Mouse (Mus musculus) ovary, postnatal 14 days (tissue): ENCODE measurements around the gene Pafah1b2.
A peak's percentile ranks its signal among the peaks of the same experiment; 100 is the strongest.

Source experiments
- DNase-seq: peaks from one replicate; pipeline ENCODE4 v3.0.0; 2022; ENCODE audit warnings: low spot score

Pafah1b2 gene

DNA sequence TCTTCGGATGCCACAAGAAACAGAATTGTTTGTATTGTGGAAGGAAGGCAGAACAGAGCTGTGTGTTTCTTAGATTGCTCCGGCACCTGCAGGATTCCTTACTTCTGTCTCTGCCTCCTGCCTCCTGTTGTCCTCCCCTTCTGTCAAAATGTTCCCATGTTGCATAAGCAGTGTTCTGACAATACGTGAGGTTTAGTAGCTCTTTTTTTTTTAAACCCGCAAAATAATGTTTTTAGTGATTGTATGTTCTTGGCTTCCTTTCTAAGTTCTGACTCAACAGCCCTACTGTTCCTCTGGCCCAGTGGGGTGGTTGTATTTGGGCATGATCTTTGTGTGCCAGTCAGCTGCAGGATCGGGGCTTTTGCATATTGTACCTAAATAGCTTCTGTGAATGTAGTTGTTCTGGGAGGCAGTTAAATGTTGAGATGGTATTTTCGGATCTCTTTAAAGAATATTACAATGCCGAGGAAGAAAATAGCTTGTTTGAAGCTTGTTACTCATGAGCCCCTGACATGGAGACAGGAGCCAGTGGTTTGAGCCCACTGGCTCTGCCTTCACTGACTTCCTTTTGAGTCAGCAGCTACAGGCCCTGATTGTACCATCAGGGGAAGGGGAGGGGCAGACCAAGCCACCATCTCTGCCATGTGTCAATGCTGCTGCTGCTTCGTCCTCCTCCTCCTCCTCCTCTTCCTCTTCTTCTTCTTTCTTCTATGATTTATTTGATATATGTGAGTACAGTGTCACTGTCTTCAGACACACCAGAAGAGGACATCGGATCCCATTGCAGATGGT, 13.8 kb upstream of the Pafah1b2 start:
- no peak for DNase-seq

DNA sequence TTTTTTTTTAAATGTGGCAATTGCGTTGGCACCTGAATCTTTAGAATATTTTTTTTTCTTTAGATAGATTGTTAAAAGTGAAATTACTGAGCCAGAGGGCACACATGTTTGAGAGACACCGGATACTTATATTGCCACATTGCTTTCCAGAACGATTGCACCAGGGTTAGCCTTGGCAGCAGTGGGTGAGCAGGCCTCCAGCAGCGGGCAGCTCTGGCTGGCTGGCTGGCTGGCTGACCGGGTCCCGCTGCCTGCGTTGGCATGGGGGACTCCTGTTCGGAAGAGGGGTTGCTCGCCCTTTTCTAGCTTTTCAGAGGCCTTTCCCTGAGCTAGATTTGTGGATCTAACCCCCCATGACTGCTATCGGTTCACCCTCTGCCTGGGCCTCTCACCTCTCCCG, 11.1 kb upstream of the Pafah1b2 start:
- no peak for DNase-seq

DNA sequence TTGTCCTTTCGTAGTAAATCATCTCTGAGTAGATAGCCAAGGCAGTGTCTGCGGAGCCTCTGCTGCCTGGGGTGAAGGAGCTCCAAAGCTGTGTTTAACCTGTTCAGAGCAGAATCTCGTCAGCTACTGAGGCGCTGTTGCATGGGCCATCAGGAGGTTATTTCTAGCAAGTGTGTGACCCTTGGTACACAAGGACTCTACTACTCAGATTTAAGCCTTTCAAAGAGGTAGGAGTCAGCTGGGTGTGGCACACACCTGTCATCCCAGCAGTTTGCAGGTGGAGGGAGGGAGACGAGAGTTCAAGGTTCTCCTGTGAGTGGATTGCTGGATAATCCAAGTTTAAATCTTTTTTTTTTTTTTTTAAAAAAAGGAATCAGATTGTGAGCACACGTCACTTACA, 7.5 kb upstream of the Pafah1b2 start:
- no peak for DNase-seq

DNA sequence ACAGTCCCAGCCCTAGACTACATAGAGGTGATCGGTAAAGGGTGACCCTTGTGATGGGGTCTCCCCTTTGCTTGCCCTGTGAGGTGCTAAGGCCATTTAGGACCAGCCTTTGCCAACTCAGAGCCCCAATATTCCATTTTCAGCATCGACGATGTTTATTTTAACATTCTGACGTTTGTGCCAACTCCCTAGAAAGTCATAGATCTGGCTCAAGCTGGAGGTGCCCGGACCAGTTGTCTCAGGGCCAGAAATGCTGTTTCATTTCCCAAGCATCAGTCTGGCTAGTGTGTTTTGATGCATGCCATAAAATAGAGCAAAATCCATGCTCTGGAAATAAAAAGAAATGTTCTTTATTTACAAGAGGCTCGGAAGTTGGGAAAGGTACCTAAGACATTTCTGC, 5.8 kb upstream of the Pafah1b2 start:
- DNase-seq: no peak

DNA sequence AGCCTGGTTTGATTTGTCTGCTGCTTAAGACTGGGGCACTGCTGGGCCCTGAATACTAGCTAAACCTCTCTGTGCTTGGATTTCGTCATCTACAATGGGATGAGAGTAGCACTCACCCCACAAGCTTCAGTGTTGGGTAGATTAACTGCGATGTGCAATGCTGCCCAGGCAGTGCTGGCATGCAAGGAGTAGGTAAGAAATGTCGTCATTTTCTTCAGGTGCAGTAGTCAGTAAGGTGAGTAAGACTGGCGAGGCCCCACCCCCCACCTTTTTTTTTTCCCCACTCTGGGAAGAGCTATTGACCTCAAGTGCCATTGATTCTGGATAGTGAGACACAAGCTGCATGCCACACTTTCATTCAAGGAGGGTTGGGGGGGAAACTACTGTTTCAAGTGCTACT, 3.9 kb upstream of the Pafah1b2 start:
- no peak for DNase-seq

DNA sequence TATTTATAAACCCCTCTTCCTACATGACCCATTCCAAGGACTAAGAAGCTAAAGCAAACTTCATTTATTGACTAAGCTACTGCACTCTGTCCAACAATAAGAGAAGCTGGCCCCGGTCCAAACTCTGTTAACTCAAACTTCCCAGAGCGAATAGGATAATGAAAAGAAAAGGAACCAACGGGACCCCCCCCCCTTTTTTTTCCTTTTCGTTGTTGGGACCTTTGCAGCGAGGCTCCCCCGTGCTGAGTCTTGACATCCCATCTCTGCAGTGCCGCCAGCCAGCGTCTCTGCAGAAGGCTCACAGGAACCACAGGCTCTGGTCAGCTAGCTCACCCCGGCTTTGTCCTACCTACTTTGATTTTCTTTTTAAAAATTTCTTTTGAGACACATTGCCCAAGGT, 3.3 kb upstream of the Pafah1b2 start:
- peak; percentile 37 for DNase-seq

DNA sequence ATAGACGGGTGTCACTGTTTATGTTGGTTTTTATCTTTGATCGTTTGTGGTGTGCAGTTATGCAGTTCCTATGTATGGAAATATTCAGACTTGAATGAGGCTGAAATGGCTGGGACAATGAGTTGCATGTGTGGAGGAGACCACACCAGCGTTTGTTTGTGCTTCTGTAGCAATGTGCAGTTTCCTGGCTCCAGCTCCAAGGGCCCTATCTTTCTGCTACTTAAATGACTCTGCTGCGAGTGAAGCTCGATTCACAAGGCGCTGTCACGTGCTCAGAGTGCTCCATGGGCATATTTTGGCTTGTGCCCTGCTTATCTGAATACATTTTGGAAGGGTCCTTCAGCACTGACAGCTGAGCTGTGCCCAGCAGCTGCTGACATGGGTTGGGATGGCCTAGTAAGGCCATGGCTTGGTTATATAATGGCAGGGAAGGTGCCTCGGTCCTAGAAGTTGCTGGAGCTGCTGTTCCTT, 2.6 kb upstream of the Pafah1b2 start:
- DNase-seq: no peak

DNA sequence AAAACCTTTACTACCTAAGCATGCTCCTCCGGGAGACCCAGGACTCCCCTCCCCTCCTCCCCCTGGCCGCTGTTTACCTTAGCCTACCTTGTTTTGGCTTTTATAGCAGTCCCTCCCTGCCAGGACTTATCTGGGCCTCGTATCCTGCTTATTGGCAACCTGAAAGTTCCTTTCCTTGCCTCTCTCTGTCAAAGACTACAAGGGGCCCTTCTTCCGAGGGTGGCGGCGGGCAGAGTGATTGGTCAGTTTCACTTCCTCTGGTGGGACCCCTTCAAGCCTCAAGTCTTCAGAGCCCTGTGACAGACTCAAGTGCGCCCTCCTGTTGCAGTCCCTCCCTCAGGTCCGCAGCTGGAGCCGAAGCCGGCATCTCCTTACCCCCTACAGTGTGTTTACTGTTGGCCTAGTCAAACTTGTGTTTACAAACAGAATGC, 1.8 kb upstream of the Pafah1b2 start:
- peak; percentile 15 for DNase-seq

DNA sequence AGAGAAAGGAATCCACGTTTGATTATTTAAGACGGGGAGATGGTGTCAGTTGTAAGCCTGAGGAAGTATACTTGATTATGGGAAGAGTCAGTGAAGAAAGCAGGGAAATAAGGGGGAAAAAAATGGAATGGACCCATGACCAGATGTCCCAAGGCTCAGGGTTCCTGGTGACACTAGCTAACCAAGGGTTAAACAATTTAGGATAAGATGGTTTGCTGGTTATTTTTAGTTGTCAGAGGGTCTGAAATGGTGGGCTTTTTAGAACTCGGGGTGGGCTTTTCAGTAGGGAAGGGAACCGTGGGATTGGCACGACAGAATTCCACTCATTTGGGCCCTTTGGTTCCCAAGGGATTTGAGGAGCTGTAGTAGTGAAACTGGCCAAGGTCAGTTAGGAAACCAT, 1.1 kb upstream of the Pafah1b2 start:
- DNase-seq: no peak

DNA sequence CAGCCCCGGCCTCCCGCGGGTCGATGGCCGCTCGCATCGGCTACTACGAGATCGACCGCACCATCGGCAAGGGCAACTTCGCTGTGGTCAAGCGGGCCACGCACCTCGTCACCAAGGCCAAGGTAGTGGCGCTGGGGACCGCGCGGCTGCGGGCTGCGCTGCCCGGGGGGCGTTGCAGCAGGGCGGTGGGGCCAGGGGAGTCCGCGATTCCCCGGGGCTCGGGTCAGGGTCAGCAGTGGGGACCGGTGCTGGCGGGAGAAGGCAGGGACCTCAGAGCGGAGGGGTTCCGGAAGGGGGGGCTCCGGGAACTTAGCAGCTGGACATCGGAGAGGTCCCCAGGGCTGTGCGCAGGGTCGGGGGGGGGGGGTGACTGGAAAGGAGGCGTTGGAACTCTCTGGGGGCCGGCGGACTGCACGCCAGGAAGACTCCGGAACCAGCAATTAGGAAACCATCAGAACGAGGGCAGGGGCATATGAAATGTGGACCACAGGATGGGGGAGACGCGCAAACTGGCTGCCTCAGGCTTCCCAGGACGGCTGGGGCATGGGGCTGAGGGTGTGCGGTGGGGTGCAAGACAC, 608 bp upstream of the Pafah1b2 start:
- no peak for DNase-seq

DNA sequence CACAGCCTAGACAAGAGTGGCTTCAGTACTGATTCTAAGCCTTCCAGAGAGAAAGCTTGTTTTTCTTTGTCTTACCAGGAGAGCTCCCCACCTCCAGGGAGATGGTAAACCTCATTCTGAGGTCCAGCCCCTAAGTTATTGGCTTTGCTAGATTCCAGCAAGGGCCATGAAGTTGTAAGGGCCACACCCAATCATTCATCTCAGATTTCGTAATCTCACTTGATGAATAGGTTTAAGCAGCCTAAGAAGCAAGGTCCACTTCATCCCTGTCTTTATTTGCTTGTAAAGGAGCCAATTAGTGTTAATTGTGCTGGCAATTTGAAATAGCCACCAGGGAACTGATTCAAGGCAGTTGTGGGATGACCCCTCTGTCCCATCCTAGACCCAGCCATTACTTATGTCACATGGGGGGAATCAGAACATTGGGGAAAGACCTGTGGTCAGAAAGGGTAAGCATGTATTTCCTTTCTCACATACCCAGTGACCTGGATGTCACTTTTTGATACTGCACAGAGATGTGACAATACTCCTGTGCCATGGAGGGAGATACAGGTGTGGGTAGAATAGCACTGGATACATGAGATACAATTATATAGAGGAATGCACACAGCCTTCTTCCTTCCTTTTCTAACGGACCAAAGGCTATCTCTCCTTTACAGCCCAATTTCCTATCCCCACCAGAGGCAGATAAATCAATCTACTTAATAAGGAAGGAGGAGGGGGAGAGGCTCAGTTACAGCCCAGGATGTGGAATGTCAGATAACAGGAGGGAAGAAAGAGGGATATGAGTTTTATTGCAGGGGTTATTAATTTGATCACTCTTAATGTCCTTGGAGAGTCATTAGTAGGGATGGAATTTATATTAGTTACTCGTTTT, 1.2 kb downstream of the Pafah1b2 start:
- DNase-seq: no peak

DNA sequence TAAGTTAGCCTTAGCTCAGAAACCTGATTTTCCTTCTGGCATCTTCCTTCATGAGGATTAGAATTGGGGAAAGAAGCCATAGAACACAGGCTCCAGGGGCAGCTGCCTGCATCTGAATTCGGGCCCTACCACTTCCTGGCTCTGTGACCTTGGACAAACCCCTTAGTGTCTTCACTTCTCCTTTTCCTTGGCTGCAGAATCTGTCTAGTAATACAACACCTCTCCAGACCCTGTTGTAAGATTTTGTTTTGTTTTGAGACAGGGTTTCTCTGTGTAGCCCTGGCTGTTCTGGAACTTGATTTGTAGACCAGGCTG, 2.9 kb downstream of the Pafah1b2 start:
- DNase-seq: no peak

DNA sequence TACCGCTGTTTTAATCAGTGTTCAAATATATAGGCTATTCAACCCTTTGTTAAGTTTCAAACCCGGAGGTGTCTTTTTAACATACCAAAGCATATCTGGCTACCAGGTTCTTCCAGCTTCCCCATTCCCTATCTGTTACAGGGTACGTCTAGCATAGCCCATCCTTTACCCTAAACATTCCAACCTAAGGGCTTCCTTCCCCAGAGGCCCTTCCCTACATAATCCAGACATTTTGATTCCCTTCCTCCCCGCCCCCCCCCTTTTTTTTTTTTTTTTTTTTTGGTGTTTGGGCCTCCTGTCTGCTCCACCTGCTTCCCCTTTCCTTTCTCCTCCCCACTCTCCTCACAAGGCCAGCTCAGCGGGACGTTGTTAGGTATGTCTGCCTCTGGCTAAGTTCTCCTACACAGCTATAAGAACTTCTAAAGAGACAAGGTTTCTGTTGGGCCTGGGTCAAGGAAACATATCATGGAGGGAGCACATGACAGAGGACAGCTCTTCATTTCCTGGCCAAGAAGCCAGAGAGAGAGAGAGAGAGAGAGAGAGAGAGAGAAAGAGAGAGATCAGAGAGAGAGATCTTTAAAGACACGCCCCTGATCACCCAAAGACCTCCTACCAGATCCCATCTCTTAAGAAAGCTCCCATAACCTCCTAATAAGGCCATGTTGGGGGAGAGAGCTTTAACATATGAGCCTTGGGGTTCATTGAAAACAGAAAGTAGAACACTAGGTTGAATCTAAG, 3.4 kb downstream of the Pafah1b2 start:
- no peak for DNase-seq

DNA sequence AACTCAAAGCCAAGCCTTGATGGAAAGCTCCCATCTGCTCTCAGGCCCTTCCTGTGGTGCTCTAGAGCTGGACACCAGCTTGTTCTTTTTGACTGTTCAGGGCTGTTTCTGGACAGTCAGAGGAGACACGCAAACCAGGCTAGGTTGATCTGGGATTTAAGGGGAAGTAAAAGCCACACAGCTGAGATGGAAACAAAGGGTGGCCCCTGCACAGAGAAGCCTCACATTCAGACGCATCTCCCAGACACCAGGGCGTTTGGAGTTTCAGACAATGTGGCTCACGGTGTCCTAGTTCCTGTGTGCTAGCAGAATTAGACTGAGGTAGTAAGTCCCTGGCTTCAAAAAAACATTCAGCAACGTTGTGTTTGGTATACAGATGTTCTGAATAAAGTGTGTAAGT, 6.3 kb downstream of the Pafah1b2 start:
- no peak for DNase-seq

DNA sequence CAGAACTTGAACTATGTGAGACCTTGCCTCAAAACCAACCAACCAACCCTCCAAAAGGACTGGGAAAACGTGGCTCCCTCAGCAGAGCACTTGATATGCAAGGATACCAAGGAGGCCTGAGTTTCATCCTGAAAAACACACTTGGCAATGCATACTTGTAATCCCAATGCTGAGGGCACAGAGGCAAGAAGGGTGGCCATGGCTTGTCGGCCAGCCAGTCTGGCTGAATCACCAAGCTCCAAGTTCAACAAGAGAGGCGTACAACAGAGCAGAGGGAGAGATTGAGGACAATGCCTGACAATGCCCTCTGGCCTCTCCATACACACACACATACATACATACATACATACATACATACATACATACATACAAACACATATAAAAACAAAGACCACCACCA, 8.0 kb downstream of the Pafah1b2 start:
- no peak for DNase-seq

DNA sequence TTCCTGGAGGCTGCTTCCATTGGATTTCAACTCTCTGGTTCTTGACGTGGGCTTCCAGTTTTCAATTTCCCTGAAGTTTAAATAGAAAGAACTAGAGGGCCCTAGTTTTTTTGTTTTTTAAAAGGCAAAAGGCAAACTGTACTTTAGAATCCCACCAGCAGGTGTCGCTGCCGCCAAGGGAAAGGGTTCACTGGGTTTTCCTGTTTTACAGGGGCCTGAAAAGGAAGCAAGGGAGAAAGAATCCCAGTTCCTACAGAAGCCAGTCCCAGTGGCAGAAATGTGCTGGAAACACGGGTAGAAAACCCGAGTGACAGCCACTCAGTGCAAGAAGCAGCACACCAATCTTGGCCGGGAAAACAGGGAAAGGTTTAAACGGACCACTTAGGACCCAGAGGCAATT, 8.8 kb downstream of the Pafah1b2 start:
- DNase-seq: peak; percentile 94

DNA sequence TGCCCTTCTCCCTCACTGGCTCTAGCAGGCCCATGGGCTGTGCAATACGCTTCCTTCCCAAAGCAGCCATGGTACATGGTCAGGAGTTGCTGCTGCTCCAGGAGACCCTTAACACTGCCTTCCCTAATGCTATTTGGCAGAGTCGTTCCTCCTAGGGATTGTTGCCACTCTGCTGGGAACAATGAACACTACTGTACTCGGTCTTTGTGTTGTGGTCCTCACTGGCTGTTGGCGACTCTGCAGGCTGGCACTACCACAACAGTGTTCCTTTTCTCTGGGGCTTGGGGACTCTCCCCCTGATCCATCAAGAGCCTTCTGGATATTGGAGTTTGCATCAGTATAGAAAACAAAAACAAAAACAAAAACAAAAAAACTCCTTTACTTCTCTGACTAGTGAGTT, 13.5 kb downstream of the Pafah1b2 start:
- DNase-seq: no peak

DNA sequence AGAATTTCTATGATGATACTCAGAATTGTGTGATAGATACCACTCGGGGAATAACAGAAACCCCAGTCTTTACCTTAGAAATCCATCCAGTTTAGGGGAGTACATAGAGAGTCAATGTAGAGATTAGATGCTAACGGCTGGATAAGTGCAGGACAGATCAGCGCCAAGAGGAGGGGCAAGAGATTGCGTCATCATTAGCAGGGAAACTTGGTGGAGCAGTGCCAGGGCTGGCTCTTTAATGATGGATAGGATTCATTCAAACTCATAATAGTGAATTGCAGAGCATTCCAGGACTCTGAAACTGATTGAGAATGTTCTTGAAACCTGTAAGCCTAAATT, 27.3 kb downstream of the Pafah1b2 start:
- peak; percentile 48 for DNase-seq

DNA sequence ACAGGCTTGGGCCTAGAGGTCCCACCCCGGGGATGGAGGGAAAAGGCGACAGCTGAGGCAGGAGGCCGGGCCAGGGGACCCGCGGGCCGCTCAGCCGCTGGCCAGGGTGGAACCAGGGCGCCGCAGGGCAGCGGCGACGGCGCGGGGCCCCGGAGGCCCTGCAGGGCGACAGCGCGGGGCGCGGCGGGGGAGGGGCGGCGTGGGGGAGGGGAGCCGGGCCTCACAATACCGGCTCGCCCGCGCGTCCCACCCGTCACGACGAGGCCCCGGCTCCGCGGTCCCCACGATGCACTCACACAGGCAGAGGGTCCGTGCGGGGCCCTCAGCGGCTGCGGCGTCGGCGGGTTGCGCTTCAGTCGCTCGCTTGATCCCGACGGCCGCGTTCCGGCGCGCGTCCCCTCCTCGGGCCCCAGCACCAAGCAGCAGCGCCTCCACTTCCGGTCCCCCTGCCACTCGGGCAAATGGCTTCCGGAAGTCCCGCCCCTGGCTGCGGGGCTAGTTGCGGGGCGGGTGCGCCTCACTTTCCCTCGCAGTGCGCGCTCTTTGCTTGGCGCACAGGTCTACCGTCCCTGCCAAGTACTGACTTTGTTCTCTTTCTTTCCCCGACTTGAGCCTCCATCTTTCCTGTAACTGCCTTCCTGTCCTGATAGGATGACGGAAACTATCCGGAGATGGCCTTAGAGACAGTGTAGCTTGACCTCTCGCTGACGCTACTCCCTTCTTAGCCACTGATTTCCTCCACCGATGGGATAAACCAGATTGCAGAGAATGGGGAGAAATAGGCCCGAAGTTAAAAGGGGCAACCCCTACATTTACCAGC, 27.9 kb downstream of the Pafah1b2 start:
- peak; percentile 82 for DNase-seq

DNA sequence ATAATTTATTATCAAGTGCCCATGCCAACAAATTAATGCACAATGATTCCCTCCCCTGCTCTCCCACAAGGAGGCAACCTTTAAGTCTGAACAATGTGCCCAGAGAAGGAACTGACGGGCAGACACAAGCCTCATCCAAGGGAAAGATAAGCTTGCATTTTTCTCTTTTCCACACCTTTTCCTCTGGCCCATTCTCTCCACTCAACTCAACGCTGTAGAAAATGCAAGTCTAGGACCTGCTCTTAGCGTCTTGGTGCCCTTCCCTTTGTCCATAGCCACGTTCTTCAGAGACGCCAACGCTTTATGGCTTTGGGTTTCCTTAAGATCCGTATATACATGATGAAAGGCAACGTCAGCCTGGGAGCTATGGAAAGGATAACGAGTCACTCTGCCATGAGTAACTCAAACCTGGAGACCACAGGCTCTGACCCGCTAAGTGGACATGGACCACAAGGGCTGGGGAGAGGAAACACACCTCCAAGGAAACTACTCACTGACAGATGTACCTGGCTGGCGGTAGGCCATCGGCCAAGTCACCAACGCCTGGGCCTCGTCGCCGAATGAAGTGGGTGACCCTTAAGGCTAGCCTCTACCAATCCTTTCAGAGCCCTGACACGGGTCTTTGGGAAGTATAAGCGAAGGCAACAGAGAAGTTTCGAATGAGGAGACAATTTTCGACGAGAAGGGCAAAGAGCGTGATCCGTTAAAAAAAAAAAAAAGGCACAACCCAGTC, 28.6 kb downstream of the Pafah1b2 start:
- DNase-seq: peak; percentile 19

DNA sequence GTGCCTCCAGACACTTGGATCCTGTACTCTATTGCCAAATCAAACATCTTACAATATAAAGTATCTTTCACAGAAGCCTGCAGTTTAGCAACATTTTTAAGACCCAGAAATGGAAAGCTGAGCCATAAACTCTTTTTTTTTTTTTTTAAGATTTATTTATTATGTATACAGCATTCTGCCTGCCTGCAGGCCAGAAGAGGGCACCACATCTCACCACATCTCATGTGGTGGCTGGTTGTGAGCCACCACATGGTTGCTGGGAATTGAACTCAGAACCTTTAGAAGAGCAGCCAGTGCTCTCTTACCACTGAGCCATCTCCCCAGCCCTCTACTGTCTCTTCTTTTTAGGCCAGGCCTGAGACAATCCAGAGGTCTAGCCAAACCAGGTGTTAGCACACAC, 31.2 kb downstream of the Pafah1b2 start:
- no peak for DNase-seq
